Mouse (Mus musculus): ENCODE data around the gene Sec63.

DNA sequence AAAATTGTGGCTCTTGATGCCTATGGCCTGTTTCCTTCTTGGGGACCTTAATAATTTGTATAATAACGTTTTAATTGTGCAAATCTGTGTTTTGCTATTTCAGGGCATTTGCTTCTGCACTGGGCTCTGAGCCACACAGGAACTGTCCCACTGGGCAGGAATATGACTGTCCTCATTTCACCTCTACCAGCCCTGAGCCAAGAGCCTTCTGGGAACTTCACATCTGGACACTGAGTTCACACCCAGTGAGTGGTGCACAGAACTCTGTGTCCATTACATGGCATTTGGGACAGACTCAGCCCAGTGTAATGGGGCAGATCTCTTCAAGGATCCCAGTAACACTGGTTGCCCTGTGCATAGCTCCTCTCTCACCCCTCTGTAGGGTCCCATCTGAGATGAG is 82.1 kb downstream of the Sec63 start:
- TF ChIP-seq GATA1 (IDR thresholded peaks at IDR 0.05; ENCODE audit: borderline replicate concordance, low read length): no peak
- TF ChIP-seq FLI1 (IDR thresholded peaks at IDR 0.05; ENCODE audit: low read length): no peak

All from megakaryocyte, embryonic 14.5 days (primary cell).